Mouse (Mus musculus) heart, embryonic 11.5 days (tissue): ENCODE data around the gene Fdps. TPM values are rescaled to one million over a fixed set of nuclear protein-coding genes. Genes with fewer than 3 reads are reported as not detected.
"Not testable (repeated sequence)": the region's sequence is repeated elsewhere in the genome, so short reads cannot be mapped to it uniquely, and the experiment has no call there.

ENCODE experiments used
- ATAC-seq: fragments of 200-750 bp; cut with Nextera tagmentation; replicated peaks from 2 replicates; pipeline ENCODE4 v1.8.0; 2017; ENCODE audit warnings: moderate library complexity; ENCODE audit not compliant: insufficient number of reproducible peaks, low FRiP score, low TSS enrichment
- H3K27ac ChIP-seq: fragments of 300-500 bp; sonication (generic); 2 replicates; pipeline ENCODE4 v1.5.1; 2014; ENCODE audit warnings: mild to moderate bottlenecking, low read depth, low read length
- H3K27me3 ChIP-seq: fragments of 300-500 bp; sonication (generic); 2 replicates; pipeline ENCODE4 v1.6.1; 2014; ENCODE audit warnings: mild to moderate bottlenecking, low read length, mixed read lengths; ENCODE audit not compliant: control insufficient read depth, insufficient read depth
- H3K36me3 ChIP-seq: fragments of 300-500 bp; sonication (generic); 2 replicates; pipeline ENCODE4 v1.6.1; 2014; ENCODE audit warnings: mild to moderate bottlenecking, low read length, moderate library complexity, mixed read lengths; ENCODE audit not compliant: control insufficient read depth, insufficient read depth
- H3K4me1 ChIP-seq: fragments of 300-500 bp; sonication (generic); 2 replicates; pipeline ENCODE4 v1.6.1; 2014; ENCODE audit warnings: low read length; ENCODE audit not compliant: control insufficient read depth, insufficient read depth
- H3K4me2 ChIP-seq: fragments of 300-500 bp; sonication (generic); 2 replicates; pipeline ENCODE4 v1.6.1; 2014; ENCODE audit warnings: mild to moderate bottlenecking, moderate library complexity
- H3K4me3 ChIP-seq: fragments of 300-500 bp; sonication (generic); 2 replicates; pipeline ENCODE4 v1.5.1; 2014; ENCODE audit warnings: low read depth, low read length
- H3K9ac ChIP-seq: fragments of 300-500 bp; sonication (generic); 2 replicates; pipeline ENCODE4 v1.6.1; 2014; ENCODE audit warnings: mild to moderate bottlenecking, low read depth, low read length, moderate library complexity
- H3K9me3 ChIP-seq: fragments of 300-500 bp; sonication (generic); replicated peaks from 2 replicates; pipeline ENCODE4 v1.6.1; 2016; ENCODE audit warnings: low read length; ENCODE audit not compliant: control insufficient read depth
- WGBS: fragments of 180-500 bp; shearing (Covaris S2); extraction: QIAGEN DNeasy Blood & Tissue Kit; methylation state at CpG from one replicate; pipeline ENCODE4 v1.1.7; 2014; ENCODE audit not compliant: insufficient replicate concordance; 5-methylcytosine and 5-hydroxymethylcytosine counted together
- polyA plus RNA-seq: library from polyadenylated mRNA; unstranded; fragments of >200 nt; fragmentation: Nextera tagmentation; extraction: Ambion mirVana; gene quantifications from 2 replicates; pipeline ENCODE4 v1.2.1, GENCODE M21; 2014

The Fdps gene
- polyA plus RNA-seq, 1 experiment from 2014 or later, result 165 TPM

DNA sequence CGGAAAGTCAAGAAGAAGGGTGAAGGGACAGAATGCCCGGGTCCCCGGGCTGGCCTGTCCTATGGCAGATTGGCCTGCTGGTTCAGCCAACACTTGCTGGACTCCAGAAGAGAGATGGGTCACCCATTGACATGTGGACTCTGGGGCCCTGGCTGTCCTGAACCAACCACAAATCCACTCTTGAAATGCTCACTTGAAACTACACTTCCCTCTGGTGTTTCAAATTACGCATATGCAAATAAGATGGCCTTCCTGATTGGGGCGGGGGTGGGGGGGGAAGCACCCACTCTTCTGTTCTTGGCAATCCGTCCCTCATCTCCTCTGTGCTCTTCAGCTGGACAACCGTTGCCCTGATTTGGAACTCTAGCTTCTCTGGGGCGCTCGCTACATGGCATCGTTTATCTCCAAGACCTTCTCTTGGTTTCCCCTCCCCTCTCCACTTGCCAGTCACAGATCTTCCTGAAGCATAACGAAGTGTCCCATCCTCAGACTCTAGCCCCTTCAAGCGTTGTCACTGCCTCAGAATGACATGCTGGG is 17.0 kb downstream of the Fdps start:
- H3K4me3 ChIP-seq, result no peak overlapping the region
- H3K27ac ChIP-seq, result no peak overlapping the region
- H3K4me1 ChIP-seq, result peaks cover 18% of the 10 kb centered on the region
- H3K4me2 ChIP-seq, result no peak overlapping the region
- H3K36me3 ChIP-seq, result peaks cover 3% of the 10 kb centered on the region; the same call in 1 of the 2 replicates
- H3K9ac ChIP-seq, result no peak overlapping the region
- H3K9me3 ChIP-seq, result no peaks in the 10 kb centered on the region
- peaks cover 5% of the 10 kb centered on the region; the same call in 1 of the 2 replicates for H3K27me3 ChIP-seq
- 72% methylated on average over 12 of the region's 12 CpGs for WGBS
- ATAC-seq, result no peak

DNA sequence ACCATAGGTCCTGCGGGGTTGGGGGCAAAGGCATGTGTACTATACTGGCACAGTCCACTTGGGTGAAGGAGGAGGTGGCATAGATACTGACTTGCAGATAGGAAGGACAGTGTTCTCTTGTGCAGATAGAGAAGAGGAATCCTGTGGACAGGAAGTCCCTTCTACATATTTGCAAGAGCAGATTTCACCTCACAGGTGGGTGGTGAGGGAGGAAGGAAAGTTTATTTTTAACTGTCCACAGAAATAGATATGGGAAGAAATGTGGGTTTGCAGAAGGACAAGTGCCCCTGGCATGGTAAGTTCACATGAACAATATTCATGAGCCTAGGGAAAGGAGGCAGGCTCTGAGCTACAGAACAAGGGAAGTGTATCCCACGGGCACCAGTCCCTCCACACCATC is 17.6 kb downstream of the Fdps start:
- H3K36me3 ChIP-seq, result peaks cover 8% of the 10 kb centered on the region
- no peak overlapping the region for H3K4me2 ChIP-seq
- H3K27ac ChIP-seq, result no peak overlapping the region
- peaks cover 17% of the 10 kb centered on the region for H3K4me1 ChIP-seq
- H3K9ac ChIP-seq, result no peak overlapping the region
- WGBS, result 83% methylated on average over 2 of the region's 2 CpGs
- H3K27me3 ChIP-seq, result peaks cover 5% of the 10 kb centered on the region; the same call in 1 of the 2 replicates
- no peak overlapping the region for H3K4me3 ChIP-seq
- ATAC-seq, result no peak
- no peaks in the 10 kb centered on the region for H3K9me3 ChIP-seq

DNA sequence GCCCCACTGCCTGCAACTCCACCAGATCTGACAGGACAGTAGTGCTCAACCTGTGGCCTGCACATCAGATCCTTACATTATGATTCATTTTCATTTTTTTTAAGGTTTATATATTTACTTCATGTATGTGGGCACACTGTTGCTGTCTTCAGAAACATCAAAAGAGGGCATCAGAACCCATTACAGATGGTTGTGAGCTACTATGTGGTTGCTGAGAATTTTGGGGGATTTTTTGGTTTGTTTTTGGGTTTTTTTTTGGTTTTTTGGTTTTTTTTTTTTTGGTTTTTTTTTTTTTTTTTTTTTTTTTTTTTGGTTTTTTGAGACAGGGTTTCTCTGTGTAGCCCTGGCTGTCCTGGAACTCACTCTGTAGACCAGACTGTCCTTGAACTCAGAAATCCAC is 19.5 kb downstream of the Fdps start:
- not testable (repeated sequence) for H3K27me3 ChIP-seq, H3K4me3 ChIP-seq, ATAC-seq, H3K4me2 ChIP-seq, H3K27ac ChIP-seq, H3K9ac ChIP-seq, H3K9me3 ChIP-seq, H3K4me1 ChIP-seq
- peaks cover 13% of the 10 kb centered on the region for H3K36me3 ChIP-seq

DNA sequence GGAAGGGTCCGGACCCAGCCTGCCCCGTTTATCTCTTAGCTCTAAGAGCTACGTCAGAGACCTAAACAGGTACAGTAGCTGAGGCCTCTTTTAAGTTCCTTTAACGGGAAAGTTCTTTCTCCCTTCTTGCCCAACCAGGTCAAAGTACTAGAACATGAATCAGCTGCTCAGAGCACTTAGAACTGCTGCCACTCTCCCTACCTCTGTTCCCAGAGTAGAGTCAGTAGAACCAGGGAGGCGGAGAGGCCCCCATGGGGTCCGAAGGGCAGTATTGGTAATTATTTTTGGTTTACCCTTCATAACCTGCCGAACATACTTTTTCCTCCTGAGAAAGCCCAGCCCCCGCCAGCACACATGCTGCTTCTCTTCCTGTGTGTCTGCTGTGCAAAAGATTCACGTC is 24.4 kb downstream of the Fdps start:
- Histone ChIP-seq H3K4me1 (no peaks in the 10 kb centered on the region), H3K27ac (no peak overlapping the region), H3K4me2 (no peak overlapping the region), H3K4me3 (no peak overlapping the region), H3K27me3 (no peaks in the 10 kb centered on the region), H3K9ac (no peak overlapping the region), H3K9me3 (no peaks in the 10 kb centered on the region), H3K36me3 (peaks cover 44% of the 10 kb centered on the region)
- WGBS, result 91% methylated on average over 9 of the region's 9 CpGs
- no peak for ATAC-seq

DNA sequence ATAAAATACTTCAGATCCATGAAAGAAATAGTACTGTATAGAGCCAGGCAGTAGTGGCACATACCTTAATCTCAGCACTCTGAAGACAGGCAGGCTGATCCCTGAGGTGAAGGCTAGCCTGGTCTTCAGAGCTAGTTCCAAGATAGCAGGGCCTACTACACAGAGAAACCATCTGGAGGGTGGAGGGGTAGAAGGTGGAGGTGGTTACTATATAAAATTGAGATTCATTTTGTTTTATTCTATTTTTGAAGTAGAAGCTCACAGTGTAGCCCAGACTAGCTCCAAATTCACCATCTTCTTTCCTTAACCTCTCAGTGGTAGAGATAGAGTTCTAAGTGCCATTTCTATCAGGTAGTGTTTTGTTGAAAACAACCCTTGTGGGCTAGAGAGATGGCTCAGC is 34.5 kb downstream of the Fdps start:
- Histone ChIP-seq H3K4me2 (no peak overlapping the region), H3K4me1 (no peaks in the 10 kb centered on the region), H3K36me3 (peaks cover 43% of the 10 kb centered on the region), H3K27ac (no peak overlapping the region), H3K9me3 (no peaks in the 10 kb centered on the region), H3K4me3 (no peak overlapping the region), H3K9ac (no peak overlapping the region), H3K27me3 (no peaks in the 10 kb centered on the region)
- no peak for ATAC-seq

DNA sequence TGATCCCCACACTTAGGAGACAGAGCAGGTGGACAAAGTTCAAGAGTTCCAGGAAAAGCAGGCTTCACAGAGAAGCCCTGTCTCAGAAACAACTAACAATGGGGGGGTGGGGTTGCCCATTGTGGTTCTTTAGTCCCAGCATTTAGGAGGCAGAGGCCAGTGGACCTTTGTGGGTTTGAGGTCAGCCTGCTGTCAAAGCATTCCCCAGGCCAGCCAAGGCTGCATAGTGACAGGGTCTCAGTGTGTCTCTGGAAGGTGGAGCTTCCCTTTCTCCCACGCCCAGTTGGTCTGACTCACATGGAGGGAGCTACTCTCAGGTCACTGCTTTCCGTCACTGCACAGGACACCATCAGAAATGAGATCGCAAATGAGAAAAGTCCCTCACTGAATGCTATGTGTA is 40.1 kb downstream of the Fdps start:
- H3K9me3 ChIP-seq, result no peaks in the 10 kb centered on the region
- no peak overlapping the region for H3K4me3 ChIP-seq
- no peak overlapping the region for H3K4me2 ChIP-seq
- H3K36me3 ChIP-seq, result peaks cover 26% of the 10 kb centered on the region
- H3K4me1 ChIP-seq, result no peaks in the 10 kb centered on the region
- H3K27ac ChIP-seq, result no peak overlapping the region
- no peak for ATAC-seq
- WGBS, result 76% methylated on average over 3 of the region's 3 CpGs
- H3K27me3 ChIP-seq, result no peaks in the 10 kb centered on the region
- no peak overlapping the region for H3K9ac ChIP-seq

DNA sequence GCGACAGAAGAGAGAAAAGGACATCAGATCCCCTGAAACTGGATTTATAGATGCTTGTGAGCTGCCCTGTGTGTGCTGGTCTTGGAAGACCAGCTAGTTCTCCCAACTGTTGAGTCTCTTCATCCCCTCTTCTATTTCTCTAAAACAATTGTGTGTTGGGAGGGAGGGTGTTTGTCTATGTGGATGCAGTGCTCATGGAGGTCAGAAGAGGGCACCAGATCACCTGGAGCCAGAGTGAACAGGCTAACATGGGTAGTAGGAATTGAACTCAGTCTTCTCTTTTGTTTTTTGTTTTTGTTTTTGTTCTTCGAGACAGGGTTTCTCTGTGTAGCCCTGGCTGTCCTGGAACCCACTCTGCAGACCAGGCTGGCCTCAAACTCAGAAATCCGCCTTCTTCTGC is 43.0 kb downstream of the Fdps start:
- H3K9ac ChIP-seq, result no peak overlapping the region
- no peaks in the 10 kb centered on the region for H3K27me3 ChIP-seq
- H3K36me3 ChIP-seq, result peaks cover 29% of the 10 kb centered on the region
- WGBS, result 88% methylated on average over 3 of the region's 3 CpGs
- no peaks in the 10 kb centered on the region for H3K9me3 ChIP-seq
- H3K4me3 ChIP-seq, result no peak overlapping the region
- no peak overlapping the region for H3K27ac ChIP-seq
- H3K4me2 ChIP-seq, result no peak overlapping the region
- H3K4me1 ChIP-seq, result no peaks in the 10 kb centered on the region
- ATAC-seq, result no peak

DNA sequence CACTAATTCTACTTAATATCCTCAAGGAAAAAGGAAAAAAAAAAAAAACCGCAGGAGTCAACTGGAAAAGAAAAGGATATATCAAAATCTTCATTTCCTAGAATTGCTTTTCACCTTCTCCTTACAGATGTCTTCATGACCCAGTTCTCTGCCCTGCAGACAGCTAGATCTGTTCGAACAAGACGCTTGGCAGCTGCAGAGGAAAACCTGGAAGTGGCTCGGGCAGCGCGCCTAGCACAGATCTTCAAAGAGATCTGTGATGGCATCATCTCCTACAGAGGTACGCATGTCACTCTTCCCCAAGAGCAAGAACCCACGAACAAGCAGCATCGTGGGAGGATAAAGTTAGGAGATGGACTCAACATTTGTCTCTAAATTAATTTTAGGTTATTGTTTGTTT is 43.4 kb downstream of the Fdps start:
- Histone ChIP-seq H3K4me2 (no peak overlapping the region), H3K27me3 (no peaks in the 10 kb centered on the region), H3K9ac (no peak overlapping the region), H3K27ac (no peak overlapping the region), H3K9me3 (no peaks in the 10 kb centered on the region), H3K4me1 (no peaks in the 10 kb centered on the region), H3K4me3 (no peak overlapping the region), H3K36me3 (peaks cover 27% of the 10 kb centered on the region)
- 94% methylated on average over 9 of the region's 9 CpGs for WGBS
- no peak for ATAC-seq
